Mouse (Mus musculus): Measurements from ENCODE around the gene Ncl. TPM values are rescaled to one million over a fixed set of nuclear protein-coding genes. Genes with fewer than 3 reads are reported as not detected.

Ncl gene
- polyA plus RNA-seq, 1 experiment from 2014 or later, result 175 TPM

- Histone ChIP-seq H3K36me3 (replicated peaks; ENCODE audit: insufficient read depth, low read length) (no peaks in the 10 kb centered on the region), H3K9ac (replicated peaks) (no peak overlapping the region), H3K9me3 (ENCODE audit: low read length) (no peaks in the 10 kb centered on the region), H3K27ac (ENCODE audit: low read depth) (no peak overlapping the region), H3K27me3 (ENCODE audit: insufficient read depth, low read length) (peaks cover 31% of the 10 kb centered on the region), H3K4me1 (ENCODE audit: insufficient read depth) (peaks cover 25% of the 10 kb centered on the region), H3K4me2 (ENCODE audit: low read depth, low read length) (no peak overlapping the region), H3K4me3 (ENCODE audit: low read depth, low read length) (no peak overlapping the region)
- ATAC-seq (peak; percentile 46; the same call in 1 of the 2 replicates), DNase-seq (no peak)
- 36% methylated on average over 6 of the region's 6 CpGs for WGBS (ENCODE audit: insufficient replicate concordance)
- TF ChIP-seq CTCF (IDR thresholded peaks at IDR 0.05; ENCODE audit: low read depth) (peak; percentile 62), EP300 (IDR thresholded peaks at IDR 0.05; ENCODE audit: low read depth) (no peak)
These were observed 57.7 kb downstream of the Ncl start for GRCm38 (mm10) chr1:86301221-86302091.

- Histone ChIP-seq H3K27me3 (ENCODE audit: insufficient read depth, low read length) (peaks cover 31% of the 10 kb centered on the region), H3K4me2 (ENCODE audit: low read depth, low read length) (no peak overlapping the region), H3K9me3 (ENCODE audit: low read length) (no peaks in the 10 kb centered on the region), H3K4me3 (ENCODE audit: low read depth, low read length) (no peak overlapping the region), H3K36me3 (replicated peaks; ENCODE audit: insufficient read depth, low read length) (no peaks in the 10 kb centered on the region), H3K27ac (ENCODE audit: low read depth) (no peak overlapping the region), H3K4me1 (ENCODE audit: insufficient read depth) (peaks cover 25% of the 10 kb centered on the region), H3K9ac (replicated peaks) (no peak overlapping the region)
- TF ChIP-seq EP300 (IDR thresholded peaks at IDR 0.05; ENCODE audit: low read depth), result no peak
- no peak for TF ChIP-seq CTCF (IDR thresholded peaks at IDR 0.05; ENCODE audit: low read depth)
- DNase-seq (no peak), ATAC-seq (no peak)
- WGBS (ENCODE audit: insufficient replicate concordance), result 30% methylated on average over 7 of the region's 7 CpGs
These were observed 58.5 kb downstream of the Ncl start for GRCm38 (mm10) chr1:86300731-86301130.

GRCm38 (mm10) chr1:86300093-86300492, 59.1 kb downstream of the Ncl start:
- Histone ChIP-seq H3K27me3 (ENCODE audit: insufficient read depth, low read length) (peaks cover 31% of the 10 kb centered on the region), H3K27ac (ENCODE audit: low read depth) (no peak overlapping the region), H3K9me3 (ENCODE audit: low read length) (no peaks in the 10 kb centered on the region), H3K4me1 (ENCODE audit: insufficient read depth) (peaks cover 25% of the 10 kb centered on the region), H3K4me2 (ENCODE audit: low read depth, low read length) (no peak overlapping the region), H3K9ac (replicated peaks) (no peak overlapping the region), H3K4me3 (ENCODE audit: low read depth, low read length) (no peak overlapping the region), H3K36me3 (replicated peaks; ENCODE audit: insufficient read depth, low read length) (no peaks in the 10 kb centered on the region)
- ATAC-seq, result no peak
- TF ChIP-seq EP300 (IDR thresholded peaks at IDR 0.05; ENCODE audit: low read depth) (no peak), CTCF (IDR thresholded peaks at IDR 0.05; ENCODE audit: low read depth) (no peak)
- 79% methylated on average over 2 of the region's 2 CpGs for WGBS (ENCODE audit: insufficient replicate concordance)
- DNase-seq, result no peak

Small RNA genes within 50 kb of the gene (microRNA-seq; reads per million reads assigned to microRNA genes)
- gene mmu-mir-3535, result 85.9 reads per million, percentile 42 among the genes with 10 or more reads in this experiment

Other genes starting within 250 kb of the Ncl start
- gene Htr2b, start 247.4 kb downstream of the Ncl start, polyA plus RNA-seq (2015; fragmentation: Nextera tagmentation; extraction: Ambion mirVana), result not detected in 2 replicates
- not detected in 2 replicates for gene Gm21972, start 225.8 kb downstream of the Ncl start, polyA plus RNA-seq (2015; fragmentation: Nextera tagmentation; extraction: Ambion mirVana)
- 4.7 and 5.0 TPM in 2 replicates for gene Armc9, start 204.6 kb downstream of the Ncl start, polyA plus RNA-seq (2015; fragmentation: Nextera tagmentation; extraction: Ambion mirVana)
- gene B3gnt7, start 56.6 kb downstream of the Ncl start, polyA plus RNA-seq (2015; fragmentation: Nextera tagmentation; extraction: Ambion mirVana), result 0.46 and 1.0 TPM in 2 replicates
- not detected in 2 replicates for gene Nmur1, start 66.8 kb upstream of the Ncl start, polyA plus RNA-seq (2015; fragmentation: Nextera tagmentation; extraction: Ambion mirVana)
- not detected in 2 replicates for gene Tex44, start 66.9 kb upstream of the Ncl start, polyA plus RNA-seq (2015; fragmentation: Nextera tagmentation; extraction: Ambion mirVana)
- 750 and 799 TPM in 2 replicates for gene Ptma, start 167.3 kb upstream of the Ncl start, polyA plus RNA-seq (2015; fragmentation: Nextera tagmentation; extraction: Ambion mirVana)
- 25.2 and 29.6 TPM in 2 replicates for gene Pde6d, start 223.2 kb upstream of the Ncl start, polyA plus RNA-seq (2015; fragmentation: Nextera tagmentation; extraction: Ambion mirVana)
- 8.5 and 9.8 TPM in 2 replicates for gene Cops7b, start 223.5 kb upstream of the Ncl start, polyA plus RNA-seq (2015; fragmentation: Nextera tagmentation; extraction: Ambion mirVana)

All from liver, postnatal 0 days (tissue).